Mouse (Mus musculus) lung, postnatal 0 days (tissue): ENCODE results near the gene Endou.

Experiments
- CTCF ChIP-seq: IDR thresholded peaks from 2 replicates; pipeline ENCODE4 v1.5.1; 2016; ENCODE audit warnings: antibody characterized with exemption, mild to moderate bottlenecking
- EP300 ChIP-seq: IDR thresholded peaks from 2 replicates; pipeline ENCODE4 v1.6.1; 2016; ENCODE audit warnings: antibody characterized with exemption, mild to moderate bottlenecking, control low read depth

DNA sequence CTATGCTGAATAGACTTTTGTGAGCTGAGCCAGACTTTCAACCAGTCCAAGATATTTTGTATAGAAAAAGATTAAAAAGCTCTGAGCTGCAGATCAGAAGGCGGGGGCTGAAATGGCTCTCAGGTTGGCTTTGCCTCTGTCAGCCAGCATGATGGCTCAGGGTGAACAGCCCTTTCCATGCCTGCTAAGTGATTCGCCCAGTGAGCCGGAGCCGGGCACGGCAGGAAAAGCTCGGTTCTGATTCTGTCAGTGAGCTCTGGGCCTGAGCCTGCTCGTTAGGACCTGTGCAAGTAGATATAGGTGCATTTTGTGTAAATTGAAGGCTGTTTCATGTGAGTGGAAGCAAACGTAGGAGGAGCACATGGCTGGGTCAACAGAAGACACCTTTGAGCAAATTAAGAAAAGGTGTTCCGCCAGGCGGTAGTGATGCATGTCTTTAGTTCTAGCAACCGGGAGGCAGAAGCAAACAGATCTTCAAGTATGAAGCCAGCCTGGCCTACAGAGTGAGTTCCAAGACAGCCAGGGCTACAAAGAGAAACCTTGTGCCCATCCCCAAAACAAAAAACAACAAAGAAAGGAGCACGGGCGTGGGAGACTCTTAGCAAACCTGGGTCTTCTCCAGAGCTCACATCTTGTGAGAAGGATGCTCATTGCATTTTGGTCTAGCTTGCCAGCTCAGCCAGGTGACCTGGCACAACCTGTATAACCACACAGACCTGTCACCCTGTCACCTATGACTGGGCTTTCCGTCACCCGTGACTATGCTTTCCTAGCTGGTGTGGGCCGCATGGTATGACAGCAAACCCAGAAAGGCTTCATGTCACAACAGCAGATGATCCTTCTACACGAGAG is 6.6 kb downstream of the Endou start:
- TF ChIP-seq EP300: no peak
- TF ChIP-seq CTCF: no peak
